Mouse (Mus musculus) forebrain, postnatal 0 days (tissue): ENCODE measurements at regions not wholly inside any gene's neighbourhood (a gene's known extent, or its start where the extent isn't known, plus 50 kb on each side); places are given as distances from the start of the nearest gene placed in this dataset.

ENCODE experiments used
- ATAC-seq: fragments of 200-750 bp; cut with Nextera tagmentation; 2 replicates; pipeline ENCODE4 v1.8.0; 2017; ENCODE audit warnings: mild to moderate bottlenecking, moderate library complexity
- DNase-seq: peaks from one replicate; pipeline ENCODE4 v3.0.0-alpha.2; 2015
- H3K27ac ChIP-seq: fragments of 300-500 bp; sonication (generic); 2 replicates; pipeline ENCODE4 v1.5.1; 2014; ENCODE audit warnings: low read depth, mild to moderate bottlenecking, antibody characterized with exemption, low read length, moderate library complexity, mixed read lengths
- H3K27me3 ChIP-seq: fragments of 300-500 bp; sonication (generic); 2 replicates; pipeline ENCODE4 v1.6.1; 2014; ENCODE audit warnings: mild to moderate bottlenecking, low read length, mixed read lengths; ENCODE audit not compliant: insufficient read depth
- H3K36me3 ChIP-seq: fragments of 300-500 bp; sonication (generic); 2 replicates; pipeline ENCODE4 v1.6.1; 2014; ENCODE audit warnings: mild to moderate bottlenecking, moderate library complexity; ENCODE audit not compliant: insufficient read depth
- H3K4me1 ChIP-seq: fragments of 300-500 bp; sonication (generic); 2 replicates; pipeline ENCODE4 v1.6.1; 2014; ENCODE audit warnings: antibody characterized with exemption; ENCODE audit not compliant: insufficient read depth
- H3K4me2 ChIP-seq: fragments of 300-500 bp; sonication (generic); 2 replicates; pipeline ENCODE4 v1.6.1; 2014; ENCODE audit warnings: low read depth, mild to moderate bottlenecking, moderate library complexity
- H3K4me3 ChIP-seq: fragments of 300-500 bp; sonication (generic); 2 replicates; pipeline ENCODE4 v1.5.1; 2014; ENCODE audit warnings: low read depth, low read length, mixed read lengths
- H3K9ac ChIP-seq: fragments of 300-500 bp; sonication (generic); 2 replicates; pipeline ENCODE4 v1.6.1; 2014; ENCODE audit warnings: mild to moderate bottlenecking
- H3K9me3 ChIP-seq: fragments of 300-500 bp; sonication (generic); 2 replicates; pipeline ENCODE4 v1.6.1; 2016; ENCODE audit warnings: low read length
- CTCF ChIP-seq: sonication (generic); IDR thresholded peaks from 2 replicates; pipeline ENCODE4 v1.5.1; 2016; ENCODE audit warnings: antibody characterized with exemption, control low read depth, low read depth
- WGBS: fragments of 180-500 bp; shearing (Covaris S2); extraction: QIAGEN DNeasy Blood & Tissue Kit; methylation state at CpG from one replicate; pipeline ENCODE4 v1.1.7; 2014; 5-methylcytosine and 5-hydroxymethylcytosine counted together

GRCm38 (mm10) chrX:82741478-82741877, 207.2 kb upstream of the Dmd start:
- Histone ChIP-seq H3K4me2 (no peak overlapping the region), H3K36me3 (no peaks in the 10 kb centered on the region), H3K4me1 (no peaks in the 10 kb centered on the region), H3K27ac (no peak overlapping the region), H3K9me3 (no peaks in the 10 kb centered on the region), H3K4me3 (no peak overlapping the region), H3K27me3 (no peaks in the 10 kb centered on the region), H3K9ac (no peak overlapping the region)
- ATAC-seq (no peak), DNase-seq (no peak)
- no peak for TF ChIP-seq CTCF

GRCm38 (mm10) chrX:82764204-82764603, 184.5 kb upstream of the Dmd start:
- WGBS = 29% methylated on average over 2 of the region's 2 CpGs
- Histone ChIP-seq H3K4me2 (no peak overlapping the region), H3K9ac (no peak overlapping the region)

GRCm38 (mm10) chrX:82809171-82809570, 139.5 kb upstream of the Dmd start:
- no peaks in the 10 kb centered on the region for H3K36me3 ChIP-seq
- no peak for TF ChIP-seq CTCF
- DNase-seq = no peak
- H3K9ac ChIP-seq = no peak overlapping the region
- H3K9me3 ChIP-seq = no peaks in the 10 kb centered on the region
- WGBS = 28% methylated on average over 2 of the region's 2 CpGs
- H3K27me3 ChIP-seq = no peaks in the 10 kb centered on the region
- ATAC-seq = no peak
- H3K4me3 ChIP-seq = no peak overlapping the region
- no peaks in the 10 kb centered on the region for H3K4me1 ChIP-seq
- no peak overlapping the region for H3K27ac ChIP-seq
- H3K4me2 ChIP-seq = no peak overlapping the region

More at GRCm38 (mm10) chrX:82764204-82764603, 184.5 kb upstream of the Dmd start:
- no peaks in the 10 kb centered on the region for H3K36me3 ChIP-seq
- no peak overlapping the region for H3K4me3 ChIP-seq
- no peaks in the 10 kb centered on the region for H3K4me1 ChIP-seq
- ATAC-seq = no peak
- no peak for DNase-seq
- no peaks in the 10 kb centered on the region for H3K27me3 ChIP-seq
- H3K27ac ChIP-seq = no peak overlapping the region
- H3K9me3 ChIP-seq = no peaks in the 10 kb centered on the region
- TF ChIP-seq CTCF = no peak

GRCm38 (mm10) chrX:82814618-82815017, 134.1 kb upstream of the Dmd start:
- TF ChIP-seq CTCF = no peak
- Histone ChIP-seq H3K9ac (peak overlapping the region; percentile 25; the same call in 1 of the 2 replicates), H3K27me3 (no peaks in the 10 kb centered on the region), H3K4me1 (no peaks in the 10 kb centered on the region), H3K36me3 (no peaks in the 10 kb centered on the region), H3K27ac (no peak overlapping the region), H3K4me2 (peak overlapping the region; percentile 46), H3K4me3 (peak overlapping the region; percentile 34), H3K9me3 (no peaks in the 10 kb centered on the region)
- ATAC-seq (peak; percentile 54), DNase-seq (peak; percentile 35)
- WGBS = 25% methylated on average over 11 of the region's 11 CpGs

- Histone ChIP-seq H3K4me1 (no peaks in the 10 kb centered on the region), H3K9ac (no peak overlapping the region), H3K9me3 (no peaks in the 10 kb centered on the region), H3K27ac (no peak overlapping the region), H3K36me3 (no peaks in the 10 kb centered on the region), H3K4me2 (no peak overlapping the region), H3K27me3 (no peaks in the 10 kb centered on the region), H3K4me3 (no peak overlapping the region)
- peak; percentile 54 for DNase-seq
- WGBS = 33% methylated on average over 4 of the region's 4 CpGs
- no peak for ATAC-seq
- TF ChIP-seq CTCF = peak; percentile 35
These were observed 131.6 kb upstream of the Dmd start for GRCm38 (mm10) chrX:82817045-82817444.

GRCm38 (mm10) chrX:82823606-82824005, 125.1 kb upstream of the Dmd start:
- H3K9ac ChIP-seq = no peak overlapping the region
- DNase-seq = no peak
- no peak overlapping the region for H3K27ac ChIP-seq
- ATAC-seq = no peak
- H3K9me3 ChIP-seq = no peaks in the 10 kb centered on the region
- no peak for TF ChIP-seq CTCF
- no peak overlapping the region for H3K4me3 ChIP-seq
- H3K27me3 ChIP-seq = no peaks in the 10 kb centered on the region
- no peaks in the 10 kb centered on the region for H3K36me3 ChIP-seq
- no peak overlapping the region for H3K4me2 ChIP-seq
- whole genome bisulfite sequencing = 34% methylated on average over 5 of the region's 5 CpGs
- no peaks in the 10 kb centered on the region for H3K4me1 ChIP-seq

GRCm38 (mm10) chrX:82866116-82866515, 82.6 kb upstream of the Dmd start:
- Histone ChIP-seq H3K4me2 (no peak overlapping the region), H3K36me3 (no peaks in the 10 kb centered on the region), H3K27me3 (no peaks in the 10 kb centered on the region), H3K9ac (no peak overlapping the region), H3K27ac (no peak overlapping the region), H3K9me3 (no peaks in the 10 kb centered on the region), H3K4me1 (no peaks in the 10 kb centered on the region), H3K4me3 (no peak overlapping the region)
- ATAC-seq = no peak
- DNase-seq = no peak
- 43% methylated on average over 1 of the region's 1 CpGs for WGBS
- TF ChIP-seq CTCF = no peak
